Mouse (Mus musculus): Measurements from ENCODE around the gene Eef1b2. TPM values are rescaled to one million over a fixed set of nuclear protein-coding genes. Genes with fewer than 3 reads are reported as not detected.

Gene Eef1b2
- total and polyA plus RNA-seq, 2 experiments from 2014 or later, result 449 to 653 TPM

GRCm38 (mm10) chr1:63195848-63196512 lies 19.4 kb downstream of the Eef1b2 start:
- ATAC-seq (ENCODE audit: low FRiP score), result no peak
- Histone ChIP-seq H3K4me3 (ENCODE audit: low read depth, low read length) (no peak overlapping the region), H3K36me3 (ENCODE audit: insufficient read depth, low read length) (no peaks in the 10 kb centered on the region)

GRCm38 (mm10) chr1:63199387-63199786 lies 22.8 kb downstream of the Eef1b2 start:
- no peak overlapping the region for H3K4me3 ChIP-seq (ENCODE audit: low read depth, low read length)
- H3K4me1 ChIP-seq (ENCODE audit: insufficient read depth, low read length), result no peaks in the 10 kb centered on the region
- H3K27ac ChIP-seq (ENCODE audit: low read depth, low read length), result no peak overlapping the region
- H3K4me2 ChIP-seq (ENCODE audit: low read depth, low read length, poor library complexity, severe bottlenecking), result no peak overlapping the region
- ATAC-seq (ENCODE audit: low FRiP score) (no peak), DNase-seq (ENCODE audit: low spot score) (no peak)
- no peaks in the 10 kb centered on the region for H3K27me3 ChIP-seq (ENCODE audit: insufficient read depth, low read length)
- WGBS, result 98% methylated on average over 6 of the region's 6 CpGs
- no peaks in the 10 kb centered on the region for H3K9me3 ChIP-seq (ENCODE audit: low read length)
- no peak for TF ChIP-seq CTCF (IDR thresholded peaks at IDR 0.05)
- H3K9ac ChIP-seq (replicated peaks; ENCODE audit: low read length, poor library complexity, severe bottlenecking), result no peak overlapping the region
- H3K36me3 ChIP-seq (ENCODE audit: insufficient read depth, low read length), result no peaks in the 10 kb centered on the region

More at GRCm38 (mm10) chr1:63195848-63196512, 19.4 kb downstream of the Eef1b2 start:
- TF ChIP-seq CTCF (IDR thresholded peaks at IDR 0.05), result no peak
- H3K9ac ChIP-seq (replicated peaks; ENCODE audit: low read length, poor library complexity, severe bottlenecking), result no peak overlapping the region
- H3K27me3 ChIP-seq (ENCODE audit: insufficient read depth, low read length), result no peaks in the 10 kb centered on the region
- no peak overlapping the region for H3K27ac ChIP-seq (ENCODE audit: low read depth, low read length)
- WGBS, result 68% methylated on average over 5 of the region's 5 CpGs
- DNase-seq (ENCODE audit: low spot score), result no peak
- H3K4me1 ChIP-seq (ENCODE audit: insufficient read depth, low read length), result no peaks in the 10 kb centered on the region
- H3K9me3 ChIP-seq (ENCODE audit: low read length), result no peaks in the 10 kb centered on the region
- no peak overlapping the region for H3K4me2 ChIP-seq (ENCODE audit: low read depth, low read length, poor library complexity, severe bottlenecking)

GRCm38 (mm10) chr1:63200322-63200721 lies 23.7 kb downstream of the Eef1b2 start:
- Histone ChIP-seq H3K27ac (ENCODE audit: low read depth, low read length) (no peak overlapping the region), H3K4me2 (ENCODE audit: low read depth, low read length, poor library complexity, severe bottlenecking) (no peak overlapping the region), H3K9ac (replicated peaks; ENCODE audit: low read length, poor library complexity, severe bottlenecking) (no peak overlapping the region), H3K4me1 (ENCODE audit: insufficient read depth, low read length) (peaks cover 3% of the 10 kb centered on the region; the same call in 1 of the 2 replicates), H3K4me3 (ENCODE audit: low read depth, low read length) (no peak overlapping the region), H3K27me3 (ENCODE audit: insufficient read depth, low read length) (no peaks in the 10 kb centered on the region), H3K9me3 (ENCODE audit: low read length) (no peaks in the 10 kb centered on the region), H3K36me3 (ENCODE audit: insufficient read depth, low read length) (no peaks in the 10 kb centered on the region)
- no peak for TF ChIP-seq CTCF (IDR thresholded peaks at IDR 0.05)
- ATAC-seq (ENCODE audit: low FRiP score), result no peak
- DNase-seq (ENCODE audit: low spot score), result no peak
- 95% methylated on average over 18 of the region's 18 CpGs for WGBS

GRCm38 (mm10) chr1:63201672-63202071 lies 25.0 kb downstream of the Eef1b2 start:
- DNase-seq (ENCODE audit: low spot score) (no peak), ATAC-seq (ENCODE audit: low FRiP score) (no peak)
- no peaks in the 10 kb centered on the region for H3K9me3 ChIP-seq (ENCODE audit: low read length)
- no peak for TF ChIP-seq CTCF (IDR thresholded peaks at IDR 0.05)
- H3K4me3 ChIP-seq (ENCODE audit: low read depth, low read length), result no peak overlapping the region
- no peak overlapping the region for H3K27ac ChIP-seq (ENCODE audit: low read depth, low read length)
- no peaks in the 10 kb centered on the region for H3K36me3 ChIP-seq (ENCODE audit: insufficient read depth, low read length)
- no peak overlapping the region for H3K4me2 ChIP-seq (ENCODE audit: low read depth, low read length, poor library complexity, severe bottlenecking)
- no peaks in the 10 kb centered on the region for H3K27me3 ChIP-seq (ENCODE audit: insufficient read depth, low read length)
- 81% methylated on average over 1 of the region's 1 CpGs for WGBS
- no peak overlapping the region for H3K9ac ChIP-seq (replicated peaks; ENCODE audit: low read length, poor library complexity, severe bottlenecking)
- H3K4me1 ChIP-seq (ENCODE audit: insufficient read depth, low read length), result peaks cover 3% of the 10 kb centered on the region; the same call in 1 of the 2 replicates

- H3K27ac ChIP-seq (ENCODE audit: low read depth, low read length), result peak overlapping the region; percentile 73; the same call in 1 of the 2 replicates
- DNase-seq (ENCODE audit: low spot score), result no peak
- TF ChIP-seq CTCF (IDR thresholded peaks at IDR 0.05), result no peak
Measured at GRCm38 (mm10) chr1:63203471-63203870, 26.8 kb downstream of the Eef1b2 start.

GRCm38 (mm10) chr1:63203950-63204659 lies 27.5 kb downstream of the Eef1b2 start:
- Histone ChIP-seq H3K9ac (replicated peaks; ENCODE audit: low read length, poor library complexity, severe bottlenecking) (no peak overlapping the region), H3K9me3 (ENCODE audit: low read length) (no peaks in the 10 kb centered on the region), H3K4me2 (ENCODE audit: low read depth, low read length, poor library complexity, severe bottlenecking) (no peak overlapping the region), H3K36me3 (ENCODE audit: insufficient read depth, low read length) (no peaks in the 10 kb centered on the region), H3K27me3 (ENCODE audit: insufficient read depth, low read length) (no peaks in the 10 kb centered on the region), H3K4me1 (ENCODE audit: insufficient read depth, low read length) (peaks cover 3% of the 10 kb centered on the region; the same call in 1 of the 2 replicates), H3K27ac (ENCODE audit: low read depth, low read length) (peak overlapping the region; percentile 73), H3K4me3 (ENCODE audit: low read depth, low read length) (no peak overlapping the region)
- peak; percentile 76 for DNase-seq (ENCODE audit: low spot score)
- peak; percentile 69 for TF ChIP-seq CTCF (IDR thresholded peaks at IDR 0.05)
- peak; percentile 70 for ATAC-seq (ENCODE audit: low FRiP score)
- 6% methylated on average over 7 of the region's 7 CpGs for WGBS

More at GRCm38 (mm10) chr1:63203471-63203870, 26.8 kb downstream of the Eef1b2 start:
- Histone ChIP-seq H3K4me3 (ENCODE audit: low read depth, low read length) (no peak overlapping the region), H3K36me3 (ENCODE audit: insufficient read depth, low read length) (no peaks in the 10 kb centered on the region), H3K4me2 (ENCODE audit: low read depth, low read length, poor library complexity, severe bottlenecking) (no peak overlapping the region), H3K9me3 (ENCODE audit: low read length) (no peaks in the 10 kb centered on the region), H3K27me3 (ENCODE audit: insufficient read depth, low read length) (no peaks in the 10 kb centered on the region), H3K9ac (replicated peaks; ENCODE audit: low read length, poor library complexity, severe bottlenecking) (no peak overlapping the region), H3K4me1 (ENCODE audit: insufficient read depth, low read length) (peaks cover 3% of the 10 kb centered on the region; the same call in 1 of the 2 replicates)
- ATAC-seq (ENCODE audit: low FRiP score), result peak; percentile 44; the same call in 1 of the 2 replicates
- WGBS, result 72% methylated on average over 1 of the region's 1 CpGs
